Comparison of ENCODE assay signal across 8 mouse cellular contexts in genomic region chr9:116122544-116122943, GRCm38 (mm10). TPM values are rescaled to one million over a fixed set of nuclear protein-coding genes. Genes with fewer than 3 reads are reported as not detected.
DNase-seq lines count a peak whose midpoint lies in the region; ATAC-seq lines count a peak whose summit lies in the region.

No protein-coding gene starts in this region.

- peaks cover 60% of the 10 kb centered on the region for H3K36me3 ChIP-seq in heart, embryonic 14.5 days (ENCODE audit: control insufficient read depth, insufficient read depth, low read length)
- H3K36me3 ChIP-seq in midbrain, embryonic 10.5 days: no peaks in the 10 kb centered on the region
- no peaks in the 10 kb centered on the region for H3K36me3 ChIP-seq in midbrain, embryonic 13.5 days
- H3K36me3 ChIP-seq in embryonic facial prominence, embryonic 15.5 days: peaks cover 41% of the 10 kb centered on the region
- H3K36me3 ChIP-seq in stomach, embryonic 14.5 days (ENCODE audit: control insufficient read depth, insufficient read depth, low read length): peaks cover 34% of the 10 kb centered on the region

- peak; percentile 14; the same call in 1 of the 2 replicates for ATAC-seq in heart, embryonic 14.5 days (ENCODE audit: insufficient number of reproducible peaks, insufficient read depth, low FRiP score, low read depth)
- no peak for ATAC-seq in midbrain, embryonic 13.5 days
- ATAC-seq in embryonic facial prominence, embryonic 15.5 days (ENCODE audit: insufficient number of reproducible peaks, low FRiP score, low TSS enrichment, low read depth): no peak
- peak; percentile 16; the same call in 1 of the 2 replicates for ATAC-seq in stomach, embryonic 14.5 days (ENCODE audit: insufficient number of reproducible peaks, insufficient read depth, low FRiP score, low read depth)

- peaks cover 4 to 11% of the 10 kb centered on the region in 2 experiments; a peak in 3 of 4 replicates for H3K4me1 ChIP-seq in heart, embryonic 14.5 days (ENCODE audit: control insufficient read depth in 2 of 2, insufficient read depth in 2 of 2, low read length in 2 of 2)
- no peaks in the 10 kb centered on the region for H3K4me1 ChIP-seq in midbrain, embryonic 10.5 days
- H3K4me1 ChIP-seq in midbrain, embryonic 13.5 days (replicated peaks): no peaks in the 10 kb centered on the region
- H3K4me1 ChIP-seq in embryonic facial prominence, embryonic 15.5 days: peaks cover 26% of the 10 kb centered on the region
- H3K4me1 ChIP-seq in stomach, embryonic 14.5 days (ENCODE audit: control insufficient read depth, insufficient read depth, low read length): peaks cover 16% of the 10 kb centered on the region; the same call in 1 of the 2 replicates

- no peak for DNase-seq in heart, adult 11 months
- no peak for DNase-seq in midbrain, embryonic 10.5 days (ENCODE audit: low spot score)
- DNase-seq in urinary bladder, postnatal 14 days (ENCODE audit: low spot score): no peak
- DNase-seq in cerebellum, adult 11-12 months: no peak

- peak overlapping the region in 1 of 2 experiments; percentile 15; a peak in 2 of 4 replicates for H3K27ac ChIP-seq in heart, embryonic 14.5 days (replicated peaks in 1 of 2; ENCODE audit: control insufficient read depth in 1 of 2, insufficient read depth in 1 of 2, low read depth in 2 of 2, low read length in 2 of 2)
- H3K27ac ChIP-seq in midbrain, embryonic 10.5 days (replicated peaks): peak overlapping the region; percentile 38; the same call in 1 of the 2 replicates
- H3K27ac ChIP-seq in midbrain, embryonic 13.5 days: no peak overlapping the region
- H3K27ac ChIP-seq in embryonic facial prominence, embryonic 15.5 days (replicated peaks): peak overlapping the region; percentile 87
- H3K27ac ChIP-seq in stomach, embryonic 14.5 days (ENCODE audit: low read length): peak overlapping the region; percentile 94

- H3K4me3 ChIP-seq in heart, embryonic 14.5 days (ENCODE audit: control insufficient read depth in 1 of 2, insufficient read depth in 1 of 2, low read depth in 1 of 2, low read length in 2 of 2): no peak overlapping the region
- H3K4me3 ChIP-seq in midbrain, embryonic 10.5 days: no peak overlapping the region
- H3K4me3 ChIP-seq in midbrain, embryonic 13.5 days (replicated peaks): no peak overlapping the region
- H3K4me3 ChIP-seq in embryonic facial prominence, embryonic 15.5 days (replicated peaks): no peak overlapping the region
- H3K4me3 ChIP-seq in stomach, embryonic 14.5 days (ENCODE audit: low read depth, low read length): no peak overlapping the region

- H3K4me2 ChIP-seq in heart, embryonic 14.5 days (ENCODE audit: low read length): no peak overlapping the region
- H3K4me2 ChIP-seq in midbrain, embryonic 13.5 days (replicated peaks): no peak overlapping the region
- no peak overlapping the region for H3K4me2 ChIP-seq in embryonic facial prominence, embryonic 15.5 days (replicated peaks)
- H3K4me2 ChIP-seq in stomach, embryonic 14.5 days (replicated peaks; ENCODE audit: low read depth, low read length): no peak overlapping the region

- no peaks in the 10 kb centered on the region for H3K27me3 ChIP-seq in heart, embryonic 14.5 days (ENCODE audit: control insufficient read depth, insufficient read depth, low read length)
- H3K27me3 ChIP-seq in midbrain, embryonic 10.5 days (ENCODE audit: low read depth, poor library complexity, severe bottlenecking): no peaks in the 10 kb centered on the region
- H3K27me3 ChIP-seq in midbrain, embryonic 13.5 days: no peaks in the 10 kb centered on the region
- H3K27me3 ChIP-seq in embryonic facial prominence, embryonic 15.5 days: no peaks in the 10 kb centered on the region
- no peaks in the 10 kb centered on the region for H3K27me3 ChIP-seq in stomach, embryonic 14.5 days (ENCODE audit: control insufficient read depth, insufficient read depth, low read length)

- 76% methylated on average over 6 of the region's 6 CpGs for whole genome bisulfite sequencing in heart, embryonic 14.5 days
- 83% methylated on average over 6 of the region's 6 CpGs for WGBS in midbrain, embryonic 10.5 days
- 74% methylated on average over 6 of the region's 6 CpGs for WGBS in midbrain, embryonic 13.5 days
- 64% methylated on average over 6 of the region's 6 CpGs for whole genome bisulfite sequencing in embryonic facial prominence, embryonic 15.5 days
- 63% methylated on average over 6 of the region's 6 CpGs for WGBS in stomach, embryonic 14.5 days

- no peaks in the 10 kb centered on the region for H3K9me3 ChIP-seq in heart, embryonic 14.5 days (ENCODE audit: control insufficient read depth, low read length)
- no peaks in the 10 kb centered on the region for H3K9me3 ChIP-seq in midbrain, embryonic 10.5 days (replicated peaks)
- H3K9me3 ChIP-seq in midbrain, embryonic 13.5 days: no peaks in the 10 kb centered on the region
- no peaks in the 10 kb centered on the region for H3K9me3 ChIP-seq in embryonic facial prominence, embryonic 15.5 days (replicated peaks)
- no peaks in the 10 kb centered on the region for H3K9me3 ChIP-seq in stomach, embryonic 14.5 days (ENCODE audit: control insufficient read depth, low read depth, low read length)

- no peak overlapping the region for H3K9ac ChIP-seq in heart, embryonic 14.5 days (ENCODE audit: low read length)
- no peak overlapping the region for H3K9ac ChIP-seq in midbrain, embryonic 13.5 days (replicated peaks)
- no peak overlapping the region for H3K9ac ChIP-seq in embryonic facial prominence, embryonic 15.5 days
- H3K9ac ChIP-seq in stomach, embryonic 14.5 days (replicated peaks; ENCODE audit: low read depth, low read length): no peak overlapping the region

RNA-seq across cellular contexts. Expression of gene Tgfbr2, which starts 52.6 kb away (rescaled TPM):
- polyA plus RNA-seq in heart, embryonic 14.5 days (2014; fragmentation: Nextera tagmentation; extraction: Ambion mirVana): 24.6 and 25.0 TPM in 2 replicates
- polyA plus RNA-seq in midbrain, embryonic 10.5 days (2016; fragmentation: Nextera tagmentation; extraction: Ambion mirVana): 7.2 and 8.5 TPM in 2 replicates
- polyA plus RNA-seq in midbrain, embryonic 13.5 days (2015; fragmentation: Nextera tagmentation; extraction: Ambion mirVana): 6.4 and 7.0 TPM in 2 replicates
- 48.8 and 49.6 TPM in 2 replicates for polyA plus RNA-seq in embryonic facial prominence, embryonic 15.5 days (2015; fragmentation: Nextera tagmentation; extraction: Ambion mirVana)
- 36.9 and 38.2 TPM in 2 replicates for polyA plus RNA-seq in stomach, embryonic 14.5 days (2014; fragmentation: Nextera tagmentation; extraction: Ambion mirVana)

Comparison
In these comparisons a context has a peak if more than half of its experiments do, and no peak if none do; other contexts are left out.
1. ATAC-seq: peak in heart, embryonic 14.5 days (single experiment) and stomach, embryonic 14.5 days (single experiment); none in midbrain, embryonic 13.5 days (single experiment) and embryonic facial prominence, embryonic 15.5 days (single experiment).